Mouse (Mus musculus) G1E (cell line): ENCODE data around the gene Psmd12.

ENCODE experiments used
- CTCF ChIP-seq: IDR thresholded peaks from 2 replicates; pipeline ENCODE4 v1.5.1; 2012; ENCODE audit warnings: low read depth, low read length, inconsistent platforms, mixed read lengths
- GATA1 ChIP-seq: IDR thresholded peaks from 2 replicates; pipeline ENCODE4 v1.6.1; 2012; ENCODE audit warnings: borderline replicate concordance, low read length, inconsistent platforms, mixed read lengths
- GATA2 ChIP-seq: IDR thresholded peaks from 2 replicates; pipeline ENCODE4 v1.6.1; 2012; ENCODE audit warnings: low read depth, low read length, inconsistent platforms, borderline replicate concordance
- POLR2AphosphoS5 ChIP-seq: IDR thresholded peaks from 2 replicates; pipeline ENCODE4 v1.6.1; 2012; ENCODE audit warnings: low read depth, low read length, inconsistent platforms; ENCODE audit not compliant: insufficient replicate concordance
- TAL1 ChIP-seq: conservative IDR thresholded peaks from 2 replicates; pipeline ENCODE4 v1.6.1; 2012; ENCODE audit warnings: low read depth, low read length, inconsistent platforms, mixed read lengths

GRCm38 (mm10) chr11:107532271-107532670 lies 53.0 kb downstream of the Psmd12 start:
- TF ChIP-seq CTCF (no peak), GATA1 (no peak), TAL1 (no peak), POLR2AphosphoS5 (no peak), GATA2 (no peak)
